Mouse (Mus musculus) lung, postnatal 36 days (tissue): ENCODE measurements at regions not wholly inside any gene's neighbourhood (a gene's known extent, or its start where the extent isn't known, plus 50 kb on each side); places are given as distances from the start of the nearest gene placed in this dataset.

Experiments used
- DNase-seq: peaks from one replicate; pipeline ENCODE4 v3.0.0; 2022; ENCODE audit warnings: mixed read lengths

DNA sequence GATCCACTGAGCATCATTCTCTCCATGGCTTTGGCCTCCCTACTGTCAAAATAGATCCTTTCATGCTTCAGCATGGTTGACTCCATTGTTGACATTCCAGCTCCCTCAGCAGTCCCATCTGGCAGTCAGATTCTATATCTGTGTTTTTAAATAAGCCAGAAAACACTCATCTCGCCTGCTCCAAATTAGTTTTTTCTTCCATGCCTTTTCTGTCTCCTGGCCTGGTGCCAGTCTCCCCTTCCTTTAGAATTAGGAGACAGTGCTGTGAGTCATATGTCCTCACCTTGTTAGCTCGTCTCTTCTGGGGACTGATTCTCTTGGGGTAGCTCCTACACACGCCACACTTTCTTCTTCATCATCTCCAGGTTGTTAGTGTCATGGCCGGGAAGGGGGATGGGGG is 302.2 kb downstream of the Cd83 start:
- DNase-seq, result no peak

DNA sequence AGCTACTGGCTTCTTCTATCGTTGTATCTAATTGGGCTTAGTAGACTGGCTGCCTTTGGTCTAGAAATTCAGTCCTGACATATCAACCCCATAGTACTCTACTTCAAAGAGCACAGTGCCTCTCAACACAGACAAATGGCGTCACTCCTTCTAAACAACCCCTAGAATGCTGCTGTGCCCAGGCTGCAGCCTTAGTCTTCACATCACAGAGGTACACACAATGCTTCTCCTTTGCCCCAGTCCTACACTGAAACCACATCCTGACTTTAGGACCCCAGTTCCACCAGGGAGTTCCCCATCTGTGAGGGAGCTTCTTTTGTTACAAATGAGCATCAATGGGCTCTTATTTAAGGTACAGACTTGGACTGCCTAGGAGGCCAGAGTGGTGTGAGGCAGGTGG is 312.6 kb downstream of the Cd83 start:
- DNase-seq, result no peak

DNA sequence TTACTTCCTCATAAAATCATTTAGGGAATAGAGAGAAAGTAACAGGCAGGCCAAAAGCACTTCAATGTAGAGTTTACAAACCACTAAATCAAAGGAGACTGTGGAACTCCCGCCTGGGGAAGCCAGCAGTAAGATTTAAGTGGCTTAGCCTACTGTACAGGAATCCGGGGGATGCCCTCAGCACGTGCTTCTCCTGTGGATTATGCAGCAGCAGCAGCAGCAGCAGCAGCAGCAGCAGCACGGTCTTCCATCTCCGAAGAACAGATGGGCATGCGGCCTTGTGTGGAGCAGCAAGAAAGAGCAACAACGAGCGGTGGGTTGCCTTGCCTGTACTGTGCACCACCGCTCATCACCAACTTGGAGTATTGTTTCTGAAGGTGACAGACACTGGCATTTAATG is 314.9 kb downstream of the Cd83 start:
- DNase-seq, result no peak

DNA sequence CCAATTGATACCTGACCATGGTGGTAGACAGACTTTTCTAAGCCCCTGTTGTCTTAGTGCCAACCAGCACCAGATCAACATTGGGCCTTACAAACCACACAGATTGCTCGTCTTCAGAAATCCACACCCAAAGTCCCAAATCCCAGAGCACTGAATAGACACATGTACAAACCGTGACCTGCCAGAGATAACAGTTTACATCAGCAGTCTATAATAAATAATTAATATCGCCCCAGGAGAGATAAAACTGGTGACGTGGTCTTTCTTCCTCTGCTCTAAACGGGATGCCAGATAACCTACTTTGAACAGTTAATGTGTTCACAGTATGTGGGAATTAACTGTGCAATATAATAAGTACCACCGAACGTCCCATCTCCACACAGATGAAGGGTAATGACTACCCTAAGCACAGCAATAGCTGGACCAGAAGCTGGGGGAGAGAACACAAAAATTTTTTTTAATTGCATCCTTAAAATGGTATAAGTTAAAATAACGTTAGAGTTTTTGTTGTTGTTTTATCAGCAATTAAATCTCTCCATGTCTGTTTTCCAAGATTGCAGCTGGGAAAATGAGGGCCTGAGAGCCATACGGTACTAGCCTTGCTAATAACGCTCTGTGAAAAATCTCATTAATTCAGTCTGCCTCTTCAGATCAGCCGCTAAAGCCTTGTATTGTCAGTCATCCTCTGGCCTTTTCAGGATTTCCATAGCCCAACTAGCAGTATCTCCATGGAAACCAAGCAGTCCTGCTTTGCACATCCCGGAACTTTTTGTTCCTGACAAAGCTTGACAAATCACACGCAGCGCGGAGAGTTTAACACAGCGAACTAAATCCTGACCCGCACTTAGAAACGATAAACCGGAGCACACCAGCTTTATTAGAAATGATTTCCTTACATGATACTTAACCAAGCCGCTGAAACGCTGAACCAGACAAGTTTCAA is 315.8 kb downstream of the Cd83 start:
- DNase-seq, result no peak

DNA sequence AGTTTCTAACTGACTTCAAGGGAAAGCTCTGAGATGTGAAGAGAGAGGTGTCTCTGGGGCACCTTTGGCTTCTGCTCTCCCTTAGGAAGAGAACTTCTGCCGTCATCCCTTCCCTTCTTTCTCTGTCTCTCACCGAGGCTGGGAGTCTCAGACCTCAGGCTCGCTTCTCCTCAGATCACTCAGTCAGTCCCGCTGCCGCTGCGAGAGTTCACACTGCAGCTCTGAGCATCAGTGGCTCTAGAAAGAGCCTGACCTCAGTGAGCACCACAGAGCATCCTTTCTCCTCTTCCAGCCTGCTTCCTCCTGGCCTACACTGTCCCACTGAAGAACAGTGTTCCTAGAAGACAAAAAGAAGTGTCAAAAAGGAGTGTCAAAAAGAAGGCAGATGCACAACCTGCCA is 316.6 kb downstream of the Cd83 start:
- no peak for DNase-seq

DNA sequence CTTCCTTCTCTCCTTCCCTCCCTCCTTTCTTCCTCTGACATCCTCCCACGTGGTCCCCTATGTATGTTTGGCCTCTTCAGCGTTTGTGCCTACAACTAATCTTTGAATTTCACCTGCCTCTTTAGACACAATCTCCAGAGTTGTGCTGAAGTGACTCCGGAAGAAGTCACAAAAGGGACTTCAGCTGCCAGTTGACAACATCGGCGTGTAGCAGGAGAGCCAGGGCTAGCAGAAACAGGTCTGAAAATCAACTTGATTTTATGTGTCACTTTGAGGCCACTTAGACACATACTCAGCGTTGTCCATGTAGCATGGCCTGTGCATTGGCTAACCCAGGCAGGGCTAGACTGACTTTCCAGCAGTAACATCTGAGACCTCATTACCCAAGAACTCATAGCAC is 317.2 kb downstream of the Cd83 start:
- DNase-seq, result no peak

DNA sequence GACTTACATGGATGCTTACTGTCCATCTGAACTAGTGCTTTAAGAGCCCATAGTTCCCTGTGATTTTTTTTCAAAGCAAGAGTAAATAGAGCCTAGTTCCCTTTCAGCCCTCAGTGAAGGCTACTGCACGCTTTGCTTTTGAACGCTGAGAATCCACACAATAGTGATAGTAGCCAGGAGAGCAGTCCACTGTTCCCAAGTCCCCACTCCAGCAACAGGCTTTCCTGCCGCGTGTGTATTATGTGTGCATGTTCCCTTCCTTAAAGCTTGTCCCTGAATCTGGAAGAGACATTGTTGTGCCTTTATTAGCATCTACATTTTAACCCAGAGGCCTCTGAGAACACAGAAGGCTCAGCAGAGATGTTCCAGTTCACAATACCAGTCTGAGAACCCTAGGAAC is 317.7 kb downstream of the Cd83 start:
- DNase-seq, result no peak

DNA sequence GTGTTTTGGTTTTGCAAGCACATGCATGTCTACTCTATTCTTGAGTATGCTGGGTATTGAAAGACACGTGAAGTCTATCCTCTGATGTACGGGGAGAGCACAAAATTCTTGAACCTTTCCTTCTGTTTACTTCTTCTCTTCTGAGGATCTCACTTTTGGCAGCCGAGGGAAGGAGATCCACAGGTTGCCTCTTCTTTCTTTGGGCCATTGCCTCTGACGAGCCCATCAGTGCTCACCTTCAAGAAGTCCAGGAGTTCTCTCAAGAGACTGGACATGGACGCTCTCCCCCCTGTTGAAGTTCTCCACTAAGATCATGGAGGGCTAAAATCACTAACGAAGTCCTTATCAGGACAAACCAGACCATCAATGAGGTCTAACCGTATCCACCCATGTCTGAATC is 318.8 kb downstream of the Cd83 start:
- no peak for DNase-seq

DNA sequence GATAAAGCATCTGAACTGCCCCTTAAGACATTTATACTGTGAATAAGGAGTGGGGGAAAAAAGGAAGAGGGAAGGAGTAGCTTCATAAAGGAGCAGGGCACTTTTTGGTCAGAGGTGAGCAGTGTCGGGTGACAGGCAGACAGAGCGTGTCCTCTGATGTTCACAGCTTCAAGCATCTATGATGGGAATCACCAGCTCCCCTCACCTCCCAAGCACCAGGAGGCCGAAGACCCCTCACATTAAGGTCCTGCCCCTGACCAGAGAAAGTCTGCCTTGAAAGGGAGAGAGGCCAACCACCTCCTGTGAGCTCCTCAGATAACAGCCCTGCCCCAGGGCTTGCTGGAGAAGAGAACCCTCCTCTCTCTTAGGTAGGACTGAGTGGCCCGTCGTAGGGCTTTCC is 320.6 kb downstream of the Cd83 start:
- no peak for DNase-seq

DNA sequence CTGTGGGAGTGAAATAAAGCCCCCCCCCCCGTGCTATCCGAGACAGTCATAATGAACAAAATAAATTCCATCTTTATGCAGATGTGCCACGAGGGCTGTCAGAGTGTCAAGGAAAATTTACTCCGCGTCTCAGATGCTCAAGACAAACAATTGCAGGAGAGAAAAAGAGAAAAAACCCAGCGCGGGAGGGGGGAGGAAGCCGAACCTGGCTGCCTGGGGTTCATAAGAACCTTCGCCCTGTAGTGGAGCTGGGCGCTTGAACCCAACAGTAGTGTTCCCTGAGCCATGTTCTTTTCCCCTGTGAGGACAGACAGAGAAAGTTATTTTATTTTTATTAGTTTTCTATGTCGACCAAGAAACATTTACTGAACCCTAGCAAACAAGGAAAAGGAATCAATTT is 324.1 kb downstream of the Cd83 start:
- no peak for DNase-seq

DNA sequence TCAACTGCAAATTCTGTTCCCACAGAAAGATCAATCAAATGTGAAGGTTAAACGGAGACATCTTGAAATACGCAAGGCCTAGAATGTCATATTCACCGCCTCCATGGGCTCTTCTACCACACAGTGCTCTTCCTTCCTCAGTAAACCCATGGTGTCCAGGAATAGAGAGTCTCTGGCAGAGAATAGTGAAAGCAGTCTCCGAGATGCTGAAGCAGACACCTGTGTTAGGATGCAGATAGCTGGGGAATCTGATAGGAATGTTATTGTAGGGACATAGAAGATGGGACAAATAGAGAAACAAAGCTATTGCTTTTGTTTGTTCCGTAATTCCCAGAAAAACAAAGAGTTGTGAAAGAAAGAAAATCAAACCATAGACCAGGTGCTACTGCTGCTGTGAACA is 328.5 kb downstream of the Cd83 start:
- DNase-seq, result no peak

DNA sequence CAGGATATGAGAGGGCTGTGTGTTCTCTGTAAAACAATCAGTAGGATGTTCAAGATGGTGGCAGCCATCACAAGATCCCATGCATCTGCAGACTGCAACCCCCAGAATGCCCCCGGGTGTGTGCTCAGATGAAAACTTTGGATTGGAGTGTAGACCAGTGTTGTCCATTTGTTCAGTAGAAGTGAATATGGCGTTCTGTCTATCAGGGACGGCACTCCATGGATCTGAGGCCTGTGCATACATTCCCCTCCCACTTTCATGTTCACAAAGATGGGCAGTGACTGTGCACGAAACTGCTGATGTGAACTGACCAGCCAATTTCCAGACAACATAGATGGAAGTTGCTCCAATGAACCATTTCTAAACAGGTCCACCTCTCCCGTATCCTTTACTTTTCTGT is 330.3 kb downstream of the Cd83 start:
- DNase-seq, result no peak

DNA sequence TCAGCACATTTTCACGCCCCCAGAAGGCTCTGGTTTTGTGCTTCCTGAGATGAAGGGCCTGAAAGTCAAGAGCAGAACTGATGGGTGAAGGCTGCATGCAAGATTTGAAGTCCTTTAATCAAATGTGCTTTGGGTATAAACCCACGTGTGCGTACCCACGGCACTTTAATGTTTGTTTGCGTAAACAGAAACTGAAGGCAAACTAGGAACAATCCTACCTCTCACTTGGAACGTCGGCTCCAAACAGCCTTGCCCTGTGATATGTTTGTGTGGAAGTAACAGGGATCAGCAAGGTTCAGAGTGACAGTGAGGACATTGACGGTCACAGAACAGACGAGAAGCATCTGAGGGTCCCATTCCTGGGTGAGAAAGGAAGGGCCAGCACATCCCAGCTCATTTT is 333.3 kb downstream of the Cd83 start:
- DNase-seq, result no peak

DNA sequence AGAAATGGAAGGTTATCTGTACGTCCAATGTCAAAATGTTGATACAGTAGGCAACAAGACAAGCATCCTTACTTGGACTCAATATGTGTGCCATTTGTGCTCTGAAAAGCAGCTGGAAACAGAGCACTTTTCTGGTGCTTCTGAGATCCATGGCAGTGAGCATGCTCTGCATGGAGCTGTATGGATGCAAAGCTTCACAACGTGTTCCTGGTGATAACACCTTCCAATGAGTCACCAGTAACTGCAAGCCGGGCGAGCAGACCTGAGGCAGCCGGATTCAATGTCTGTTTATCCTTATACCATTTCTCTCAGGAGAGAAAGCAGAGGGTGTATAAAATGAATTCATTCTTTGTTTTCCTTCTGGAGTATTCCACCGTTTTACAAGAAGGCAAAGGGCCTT is 334.3 kb downstream of the Cd83 start:
- no peak for DNase-seq

DNA sequence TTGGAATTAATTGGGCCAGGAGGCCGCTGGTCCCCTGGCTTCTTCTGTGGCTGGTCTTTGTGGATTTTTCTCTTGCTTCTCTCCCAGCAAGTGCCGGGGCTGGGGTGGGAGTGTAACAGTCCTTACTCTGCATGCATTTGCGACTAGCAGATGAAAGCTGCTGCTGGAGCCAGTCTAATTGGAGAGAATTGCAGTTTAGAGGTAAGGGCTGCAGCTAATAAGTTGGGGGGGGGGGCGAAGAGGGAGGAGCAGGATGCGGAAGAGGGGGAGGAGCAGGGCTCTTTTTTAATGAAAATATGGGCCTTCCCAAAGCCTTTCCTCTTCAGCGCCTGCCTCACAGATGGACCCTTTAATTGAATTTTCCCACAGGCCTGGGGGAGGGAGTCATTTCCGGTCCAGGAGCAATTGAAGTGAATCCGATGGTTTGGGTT is 336.7 kb downstream of the Cd83 start:
- no peak for DNase-seq

DNA sequence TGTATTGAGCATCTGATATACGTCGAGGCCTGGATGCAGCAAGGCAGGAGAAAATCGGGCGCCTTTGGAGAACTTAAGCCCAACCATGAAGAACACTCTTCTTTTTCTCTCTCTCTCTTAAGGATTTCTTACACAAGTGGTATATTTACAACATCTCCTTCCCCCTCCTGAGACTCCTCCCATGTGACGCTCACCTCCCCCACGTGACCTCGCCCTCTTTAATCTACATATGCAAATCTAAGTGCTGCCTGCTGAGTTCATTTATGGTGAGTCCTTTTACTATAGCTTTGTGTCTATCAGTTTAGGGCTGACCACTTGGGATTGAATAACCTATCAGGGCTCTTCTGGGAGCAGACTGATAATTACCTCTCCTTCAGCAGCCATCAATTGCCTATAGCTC is 337.4 kb downstream of the Cd83 start:
- DNase-seq, result no peak

DNA sequence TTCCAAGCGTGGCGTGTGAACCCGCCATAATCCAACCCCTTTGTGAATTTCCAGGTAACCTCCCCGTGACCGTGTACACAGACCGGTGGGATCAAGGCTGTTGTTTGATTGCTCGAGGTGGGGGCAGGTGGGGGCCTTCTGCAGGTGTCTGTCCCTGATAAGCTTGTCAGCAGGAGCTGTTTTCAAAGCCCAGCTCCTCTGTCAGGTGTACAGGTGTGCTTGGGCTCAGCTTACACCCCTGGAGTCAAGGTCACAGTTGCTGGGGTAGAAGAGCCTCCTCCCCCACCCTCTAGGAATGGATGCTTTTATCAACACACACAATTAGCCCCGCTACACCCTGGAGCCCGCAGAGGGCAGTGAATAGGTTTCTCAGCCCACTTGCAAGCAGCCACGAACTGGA is 341.6 kb downstream of the Cd83 start:
- DNase-seq, result no peak

DNA sequence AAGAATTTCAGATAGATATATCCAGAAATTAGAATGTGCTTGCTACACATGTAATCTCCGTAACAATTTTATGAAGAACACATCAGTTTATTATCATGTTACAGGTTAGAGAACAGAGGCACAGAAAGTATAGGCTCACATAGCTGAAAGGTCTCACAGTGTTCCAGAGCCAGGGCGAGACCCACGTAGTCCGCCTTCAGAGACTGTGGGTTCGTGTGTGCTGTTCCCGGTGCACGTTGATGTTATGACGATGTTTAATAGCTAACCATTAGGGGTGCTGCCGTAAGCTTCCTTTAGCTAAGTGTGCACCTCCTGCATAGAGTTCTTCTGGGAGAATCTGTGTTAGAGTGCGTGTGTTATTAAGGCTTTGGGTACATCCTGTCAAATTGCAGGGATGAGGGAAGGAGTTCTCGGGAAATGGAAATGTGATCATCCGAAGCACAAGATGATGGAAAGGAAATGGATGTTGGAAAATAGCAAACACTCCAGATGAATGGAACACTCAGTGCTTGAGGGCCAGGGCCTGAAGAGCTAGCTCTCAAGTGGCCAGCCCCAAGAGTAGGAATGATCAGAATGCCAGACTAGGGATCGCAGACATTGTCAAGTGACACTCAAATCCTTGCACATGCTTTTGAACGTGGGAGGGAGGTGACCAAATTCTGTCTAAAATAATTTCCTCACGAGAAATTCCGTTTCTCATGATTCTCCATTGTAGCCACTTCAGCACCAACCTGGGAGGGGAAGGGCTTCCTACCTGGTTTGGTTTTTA is 344.1 kb downstream of the Cd83 start:
- DNase-seq, result peak; percentile 86

DNA sequence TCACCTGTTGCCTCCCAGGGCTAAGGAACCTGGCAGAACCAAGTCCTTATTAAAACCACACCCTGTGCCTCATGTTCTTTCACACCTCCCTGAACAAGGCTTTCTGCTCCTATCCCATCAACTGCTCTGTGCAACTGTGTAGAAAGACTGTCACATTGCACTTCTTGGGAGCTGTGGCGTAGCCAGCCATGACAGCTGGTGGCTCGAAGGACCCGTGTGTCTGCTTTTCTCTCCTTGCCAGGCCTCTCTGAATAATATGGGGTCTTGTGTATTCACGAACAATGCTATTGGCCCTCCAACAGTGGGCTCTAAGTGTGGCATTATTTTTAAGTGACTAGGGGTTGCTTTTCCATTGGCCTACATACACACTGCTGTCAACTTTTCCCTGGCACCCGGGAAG is 347.3 kb downstream of the Cd83 start:
- no peak for DNase-seq

DNA sequence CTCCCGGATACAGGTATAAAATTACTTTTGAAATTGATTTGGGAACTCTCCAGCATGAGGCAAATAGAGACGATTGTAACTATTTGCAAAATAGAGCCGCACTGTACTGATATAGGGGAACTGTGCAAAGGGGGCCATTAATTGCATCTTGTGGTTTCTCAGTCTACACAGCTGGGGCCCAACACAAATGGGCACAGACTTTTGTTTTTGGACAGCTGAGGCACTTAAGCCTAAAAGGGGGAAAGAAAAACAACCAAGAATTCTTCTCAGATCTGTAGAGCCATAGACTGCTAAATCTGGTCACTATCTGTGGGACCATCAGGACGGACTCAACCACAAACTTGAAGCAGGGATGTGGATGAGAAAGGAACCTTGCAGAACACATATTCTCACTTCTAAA is 347.9 kb downstream of the Cd83 start:
- DNase-seq, result no peak

DNA sequence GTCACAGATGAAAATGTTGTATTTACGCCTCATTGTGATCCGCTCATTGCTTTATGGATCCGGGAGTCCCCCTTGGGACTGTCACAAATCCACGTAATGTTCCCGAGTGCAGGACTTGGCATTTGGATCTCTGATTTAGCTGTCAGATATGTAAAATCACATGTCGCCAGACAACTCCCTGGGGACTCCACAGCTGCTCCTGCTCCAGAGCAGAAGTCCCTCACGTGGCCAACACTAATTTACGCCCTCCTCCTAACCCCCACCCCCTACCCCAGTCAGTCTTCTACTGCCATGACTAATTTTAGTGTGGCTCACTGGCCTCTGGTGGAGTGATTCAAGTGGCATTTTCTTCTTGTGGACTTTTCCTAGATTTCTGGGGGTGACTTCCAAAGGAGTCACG is 348.9 kb downstream of the Cd83 start:
- no peak for DNase-seq

DNA sequence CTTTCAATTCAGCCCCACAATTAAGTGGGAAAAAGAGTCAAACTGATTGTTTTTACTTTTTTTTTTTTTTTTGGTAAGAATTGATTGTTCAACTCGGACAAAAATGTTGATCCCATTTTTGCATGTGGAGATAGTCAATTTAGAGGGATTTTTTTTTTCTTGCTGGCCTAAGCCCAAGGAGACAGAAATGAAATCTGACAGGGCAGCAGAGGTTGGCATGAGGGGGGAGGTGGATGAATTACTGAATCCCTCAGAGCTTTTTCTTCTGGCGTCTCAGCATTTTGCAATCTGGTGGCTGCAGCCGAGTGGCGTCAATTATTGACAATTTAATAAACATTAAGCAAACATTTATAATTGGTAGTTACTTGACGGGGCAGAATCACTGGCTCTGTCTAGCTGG is 356.6 kb downstream of the Cd83 start:
- no peak for DNase-seq

DNA sequence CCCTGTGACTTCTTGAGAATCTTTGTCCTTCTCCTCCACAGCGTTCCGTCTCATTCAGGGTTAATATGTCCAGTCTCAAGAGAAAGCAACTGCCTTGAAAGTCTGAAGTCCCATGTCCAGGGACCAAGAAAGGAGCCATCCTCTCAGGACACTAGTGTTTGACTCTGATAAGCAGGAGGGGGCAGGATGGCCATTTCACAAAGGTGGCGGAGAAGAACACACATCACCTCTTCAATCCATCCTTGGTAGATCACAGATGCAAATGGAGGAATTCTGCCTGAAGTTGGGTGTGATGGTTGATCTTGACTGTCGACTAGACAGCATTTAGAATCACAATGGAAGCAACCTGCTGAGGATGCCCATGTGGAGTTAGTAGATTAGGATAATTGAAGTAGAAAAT is 360.9 kb downstream of the Cd83 start:
- DNase-seq, result no peak

DNA sequence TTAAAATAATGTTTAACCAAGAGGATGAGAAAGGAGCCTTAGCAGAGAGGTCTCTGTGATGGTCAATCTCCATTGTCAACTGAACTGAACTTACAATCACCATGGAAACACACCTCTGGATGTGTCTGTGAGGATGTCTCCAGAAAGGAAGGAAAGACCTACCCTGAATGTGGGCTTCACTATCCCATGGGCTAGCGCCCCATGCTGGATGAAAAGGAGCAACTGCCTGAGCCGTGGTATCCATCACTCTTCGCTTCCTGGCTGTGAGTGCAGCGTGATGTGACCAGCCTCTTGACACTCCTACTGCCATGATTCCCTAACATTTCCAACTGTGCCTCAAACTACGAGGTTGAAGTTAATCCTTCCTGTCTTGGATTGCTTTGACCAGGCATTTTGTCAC is 363.3 kb downstream of the Cd83 start:
- no peak for DNase-seq
